Mouse (Mus musculus): ENCODE results near the gene Lix1l. TPM values are rescaled to one million over a fixed set of nuclear protein-coding genes. Genes with fewer than 3 reads are reported as not detected.

Gene Lix1l
- total RNA-seq, 1 experiment from 2014 or later: 29.6 TPM

DNA sequence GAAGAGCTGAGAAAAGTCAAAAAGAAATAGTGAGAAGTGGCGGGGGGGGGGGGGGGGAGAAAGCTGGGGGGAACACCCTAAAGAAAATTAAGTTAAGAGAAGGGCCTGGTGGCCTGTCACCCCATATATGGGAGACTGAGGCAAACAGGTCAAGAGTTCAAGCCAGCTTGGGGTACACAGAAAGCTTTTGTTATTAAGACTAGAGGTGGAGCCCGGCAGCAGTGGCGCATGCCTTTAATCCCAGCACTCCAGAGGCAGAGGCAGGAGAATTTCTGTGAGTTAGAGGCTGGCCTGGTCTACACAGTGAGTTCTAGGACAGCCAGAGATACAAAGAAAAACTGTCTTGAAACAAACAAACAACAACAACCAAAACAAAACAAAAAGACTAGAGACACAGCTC is 35.8 kb upstream of the Lix1l start:
- DNase-seq: no peak

DNA sequence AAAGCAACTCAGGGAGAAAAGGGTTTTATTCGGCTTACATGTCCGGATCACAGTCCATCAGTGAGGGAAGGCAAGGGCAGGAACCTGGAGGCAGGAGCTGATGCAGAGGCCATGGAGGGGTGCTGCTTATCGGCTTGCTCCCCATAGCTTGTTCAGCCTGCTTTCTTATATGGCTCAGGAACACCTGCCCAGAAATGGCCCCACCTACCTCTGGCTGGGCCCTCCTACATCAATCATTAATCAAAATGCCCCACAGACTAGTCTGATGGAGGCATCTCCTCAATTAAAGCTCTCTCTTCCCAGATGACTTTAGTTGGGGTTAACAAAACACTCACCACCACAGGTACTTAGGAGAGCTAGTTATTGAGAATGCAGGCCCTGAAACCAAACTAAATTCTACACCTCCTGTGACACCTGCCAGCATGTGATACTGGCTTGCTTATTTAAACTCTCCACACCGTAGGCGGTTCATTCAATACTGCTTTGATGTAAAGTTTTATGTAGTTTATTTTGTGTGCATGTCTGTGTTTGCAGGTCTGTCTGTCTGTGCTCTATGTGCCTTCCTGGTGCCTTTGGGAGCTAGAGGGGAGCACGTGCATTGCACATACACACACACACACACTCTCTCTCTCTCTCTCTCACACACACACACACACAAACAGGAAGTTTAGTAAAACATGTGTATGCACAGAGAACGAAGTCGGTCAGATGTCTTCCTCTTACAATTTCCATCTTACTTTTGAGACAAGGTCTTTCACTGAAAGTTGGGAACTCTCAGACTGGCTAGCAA is 34.1 kb upstream of the Lix1l start:
- DNase-seq: no peak

DNA sequence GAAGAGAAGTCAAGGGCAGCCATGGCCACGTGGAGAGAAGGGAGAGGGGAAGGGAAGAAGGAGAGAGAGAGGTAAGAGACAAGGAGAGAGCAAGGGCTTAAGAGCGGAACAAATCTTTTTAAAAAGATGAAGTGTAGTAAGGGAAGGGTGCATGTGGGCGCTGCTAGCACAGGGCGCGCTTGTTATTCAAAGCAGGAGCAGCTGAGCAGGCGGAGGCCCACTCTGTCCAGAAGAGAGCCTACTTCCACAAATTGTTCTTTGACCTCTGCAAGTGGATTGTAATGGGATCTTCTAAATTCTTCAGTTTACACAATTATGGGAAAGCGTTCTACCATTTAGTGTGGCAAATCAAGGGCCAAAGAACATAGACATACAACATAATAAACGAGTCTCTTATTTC is 32.3 kb upstream of the Lix1l start:
- no peak for DNase-seq

DNA sequence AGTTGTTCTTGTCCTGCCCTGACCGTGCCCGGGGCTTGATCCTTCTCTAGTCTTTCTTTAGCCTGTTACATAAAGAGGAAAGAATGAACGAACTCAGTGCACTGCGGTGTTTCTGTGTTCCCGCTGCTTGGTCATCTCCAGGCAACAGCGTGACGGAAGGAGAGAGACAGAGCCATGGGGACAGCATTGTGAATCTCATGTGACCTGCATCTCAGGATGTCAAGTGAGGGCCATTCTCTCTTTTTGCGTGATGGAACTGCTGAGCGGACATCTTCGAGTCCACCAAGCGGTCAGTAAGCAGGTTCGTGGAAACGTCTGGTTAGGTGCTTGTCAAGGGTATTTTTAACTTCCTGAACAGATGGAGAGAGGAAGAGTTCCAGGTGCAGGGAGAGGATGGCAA is 31.4 kb upstream of the Lix1l start:
- DNase-seq: no peak

DNA sequence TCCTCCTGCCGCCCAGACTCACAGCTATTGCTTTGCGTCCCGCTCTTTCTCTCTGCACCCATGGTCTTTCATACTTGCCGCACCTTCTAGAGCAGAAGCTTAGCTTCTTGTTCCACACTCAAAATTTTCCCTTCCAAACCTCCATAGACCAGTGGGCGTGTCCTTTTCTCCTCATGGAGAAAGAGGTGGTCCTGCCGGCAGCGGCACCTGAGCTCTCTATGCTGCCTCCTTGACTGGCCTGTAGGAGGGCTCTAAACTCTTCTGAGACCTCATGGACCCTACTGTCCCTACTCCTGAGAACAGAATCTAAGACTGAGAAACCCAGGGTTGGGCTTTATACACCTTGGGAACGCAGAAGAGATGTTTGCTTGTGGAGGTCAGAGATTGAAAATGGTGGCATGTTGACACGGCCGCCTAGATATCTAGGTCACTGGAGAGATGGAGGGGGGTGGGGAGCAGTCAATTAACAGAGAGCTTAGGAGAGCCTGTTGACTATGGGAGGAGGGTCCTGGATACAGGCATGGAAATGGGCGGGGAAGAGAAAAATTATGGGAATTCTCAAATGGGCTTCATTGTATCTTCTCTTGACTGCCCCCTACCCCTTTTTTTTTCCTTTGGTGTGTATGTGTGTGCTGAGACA is 30.9 kb upstream of the Lix1l start:
- DNase-seq: no peak

DNA sequence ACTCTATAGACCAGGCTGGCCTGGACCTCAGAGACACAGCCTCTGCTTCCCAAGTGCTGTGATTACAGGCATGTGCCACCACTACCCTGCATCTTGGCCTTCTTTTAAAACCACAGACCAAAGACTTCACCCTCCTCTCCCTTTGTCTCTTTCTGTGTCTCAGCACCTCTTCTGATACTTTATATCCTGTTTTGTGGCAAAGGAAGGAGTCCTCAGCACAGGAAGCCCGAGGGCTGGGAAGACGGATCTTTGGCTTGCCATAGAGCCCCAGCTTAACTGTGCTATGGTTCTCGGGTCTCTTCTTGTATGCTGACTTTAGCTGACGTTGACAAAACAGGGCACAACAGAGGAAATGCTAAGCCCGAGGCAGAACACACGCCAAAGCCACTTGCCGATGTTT is 30.3 kb upstream of the Lix1l start:
- no peak for DNase-seq

DNA sequence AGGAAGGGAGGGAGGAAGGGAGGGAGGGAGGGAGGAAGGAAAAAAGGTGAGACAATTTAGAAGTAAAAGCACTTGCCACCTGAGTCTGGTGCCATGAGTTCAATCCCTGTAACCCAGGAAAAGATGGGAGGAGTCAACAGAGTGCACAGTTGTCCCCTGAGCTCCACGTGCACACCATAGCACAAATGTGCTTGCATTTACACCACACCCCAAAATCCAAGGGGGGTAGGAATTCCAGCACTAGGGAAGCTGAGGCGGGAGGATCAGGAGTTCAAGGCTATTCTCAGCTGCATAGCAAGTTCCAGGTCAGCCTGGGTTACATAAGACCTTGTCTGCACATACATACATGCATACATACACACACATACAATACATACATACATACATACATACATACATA is 29.6 kb upstream of the Lix1l start:
- no peak for DNase-seq

DNA sequence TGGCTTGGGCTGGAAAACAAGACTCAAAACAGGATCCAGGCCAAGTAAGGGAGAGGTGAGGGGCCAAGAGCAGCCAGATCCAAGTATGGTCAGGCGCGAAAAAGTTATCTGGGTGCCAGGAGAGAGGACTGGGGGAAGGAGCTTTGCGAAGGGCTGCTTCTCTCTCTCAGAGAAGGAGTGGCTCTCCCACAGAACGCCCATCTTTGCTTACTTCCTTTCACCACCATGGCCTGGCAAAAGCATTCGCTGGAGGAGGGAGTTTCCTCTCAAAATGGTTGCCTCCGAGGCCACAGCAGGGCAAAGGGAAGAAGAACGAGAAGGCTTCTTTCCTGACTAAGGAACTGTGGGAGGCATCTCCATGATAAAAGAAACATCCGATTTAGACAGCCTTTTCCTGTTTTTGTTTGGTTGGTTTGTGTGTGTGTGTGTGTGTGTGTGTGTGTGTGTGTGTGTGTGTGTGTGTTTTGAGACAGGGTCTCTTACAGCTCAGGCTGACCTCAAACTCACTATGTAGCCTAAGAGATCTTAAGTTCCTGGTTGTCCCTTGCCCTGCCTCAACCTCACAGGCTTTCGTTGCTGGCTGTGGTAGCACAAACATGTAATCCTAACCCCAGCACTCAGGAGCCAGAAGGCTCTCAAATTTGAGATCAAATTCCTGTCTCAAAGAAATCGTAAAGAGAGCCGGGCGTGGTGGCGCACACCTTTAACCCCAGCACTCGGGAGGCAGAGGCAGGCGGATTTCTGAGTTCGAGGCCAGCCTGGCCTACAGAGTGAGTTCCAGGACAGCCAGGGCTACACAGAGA is 28.9 kb upstream of the Lix1l start:
- peak; percentile 71 for DNase-seq

DNA sequence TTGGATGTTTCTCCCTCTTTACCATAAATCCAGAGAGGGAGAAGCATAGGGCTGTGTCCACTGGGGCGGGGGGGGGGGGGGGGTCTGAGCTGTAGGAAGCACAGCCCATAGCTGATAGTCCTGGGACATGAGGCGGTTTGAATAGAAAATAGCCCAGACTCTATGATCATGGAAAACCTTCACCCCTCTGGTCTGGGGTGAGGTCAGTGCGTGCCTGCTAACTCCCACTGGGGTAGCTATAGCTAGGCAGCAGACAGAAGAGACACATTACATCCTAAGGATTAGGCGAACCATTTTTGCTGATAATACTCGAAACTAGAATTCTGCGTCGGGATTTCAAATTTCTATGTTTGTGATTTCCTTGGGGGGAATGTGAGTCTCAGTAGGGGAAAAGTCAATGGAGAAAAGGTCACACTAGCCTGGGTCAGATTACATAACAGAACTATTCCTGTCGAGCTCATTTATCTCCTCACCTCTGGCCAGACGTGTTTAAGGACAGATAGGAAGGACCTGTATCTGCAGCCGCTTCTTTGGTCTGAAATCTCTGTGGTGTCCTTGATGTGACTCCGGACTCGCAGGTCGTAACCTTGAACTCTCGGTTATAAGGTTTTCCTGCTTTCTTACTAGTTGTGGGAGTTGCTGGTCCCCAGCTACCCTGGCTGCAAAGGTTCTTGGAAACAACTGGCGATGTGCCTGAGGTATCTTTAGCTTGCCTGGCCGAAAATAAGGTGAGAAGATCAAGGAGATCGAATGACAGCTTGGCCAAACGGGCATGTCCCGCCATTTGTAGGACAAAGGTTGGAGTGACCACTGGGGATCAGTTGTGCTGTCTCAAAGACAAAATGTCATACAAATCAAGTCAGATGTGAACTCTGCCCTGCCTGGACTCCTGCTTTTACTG is 27.1 kb upstream of the Lix1l start:
- peak; percentile 75 for DNase-seq

DNA sequence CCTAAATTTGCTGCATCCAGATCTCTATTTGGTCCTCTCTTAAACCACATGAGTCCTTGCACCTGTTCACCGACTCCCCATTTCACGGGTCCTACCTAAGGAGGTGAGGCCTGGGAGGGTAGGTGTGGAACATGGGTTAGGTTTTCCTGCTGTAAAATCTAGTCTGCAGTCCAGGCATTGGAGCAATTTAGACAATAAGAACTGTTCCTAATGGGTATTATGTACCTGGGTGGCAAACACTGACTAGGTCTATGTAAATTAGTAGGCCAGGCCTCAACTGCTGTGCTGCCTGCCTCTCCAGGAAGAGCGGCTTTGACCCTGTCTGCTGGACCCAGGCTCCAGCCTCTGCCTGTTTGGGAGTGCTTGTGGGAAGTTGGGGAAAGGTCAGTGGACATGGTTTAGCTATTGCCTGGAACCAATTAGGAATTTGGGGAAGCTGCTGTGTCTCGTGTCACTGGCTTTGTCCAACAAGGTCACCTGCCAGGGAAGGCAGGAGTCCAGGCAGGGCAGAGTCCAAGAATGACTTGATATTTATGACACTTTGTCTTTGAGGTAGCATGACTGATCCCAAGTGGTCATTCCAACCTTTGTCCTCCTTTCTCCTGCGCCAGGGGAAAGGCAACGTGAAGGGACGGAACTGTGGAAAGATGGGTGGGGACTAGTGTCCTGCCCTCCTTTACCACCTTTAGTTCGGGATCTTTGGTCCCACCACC is 25.5 kb upstream of the Lix1l start:
- peak; percentile 78 for DNase-seq

DNA sequence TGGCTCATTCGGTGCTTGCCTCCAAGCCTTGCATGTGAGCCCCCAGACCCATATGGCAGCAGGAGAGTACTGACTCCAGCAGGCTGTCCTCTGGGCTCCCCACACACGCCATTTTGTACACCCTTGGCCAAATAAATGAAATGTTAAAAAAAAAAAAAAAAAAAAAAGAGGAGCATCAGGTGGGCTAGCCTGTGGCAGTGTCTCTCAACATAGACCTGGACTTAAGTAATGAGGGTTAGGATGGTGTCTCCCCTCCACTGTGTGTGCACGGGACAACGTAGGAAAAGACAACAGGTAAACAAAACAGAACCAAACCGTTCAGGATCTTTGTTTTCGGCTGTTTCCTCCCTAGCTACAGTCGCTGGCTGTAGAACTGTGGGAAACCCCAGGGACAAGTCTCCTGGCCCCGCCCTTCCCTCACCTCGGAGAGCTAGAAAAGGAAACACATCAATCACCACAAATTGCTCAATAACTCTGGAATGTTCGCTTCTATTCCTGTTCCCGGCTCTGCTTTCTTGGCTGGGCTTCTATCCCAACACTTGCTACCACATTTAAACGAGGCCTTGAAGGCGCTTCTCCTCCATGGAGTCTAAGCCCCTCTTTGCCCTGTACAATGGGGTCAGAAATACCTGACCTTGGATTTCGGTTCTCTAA is 24.8 kb upstream of the Lix1l start:
- peak; percentile 89 for DNase-seq

DNA sequence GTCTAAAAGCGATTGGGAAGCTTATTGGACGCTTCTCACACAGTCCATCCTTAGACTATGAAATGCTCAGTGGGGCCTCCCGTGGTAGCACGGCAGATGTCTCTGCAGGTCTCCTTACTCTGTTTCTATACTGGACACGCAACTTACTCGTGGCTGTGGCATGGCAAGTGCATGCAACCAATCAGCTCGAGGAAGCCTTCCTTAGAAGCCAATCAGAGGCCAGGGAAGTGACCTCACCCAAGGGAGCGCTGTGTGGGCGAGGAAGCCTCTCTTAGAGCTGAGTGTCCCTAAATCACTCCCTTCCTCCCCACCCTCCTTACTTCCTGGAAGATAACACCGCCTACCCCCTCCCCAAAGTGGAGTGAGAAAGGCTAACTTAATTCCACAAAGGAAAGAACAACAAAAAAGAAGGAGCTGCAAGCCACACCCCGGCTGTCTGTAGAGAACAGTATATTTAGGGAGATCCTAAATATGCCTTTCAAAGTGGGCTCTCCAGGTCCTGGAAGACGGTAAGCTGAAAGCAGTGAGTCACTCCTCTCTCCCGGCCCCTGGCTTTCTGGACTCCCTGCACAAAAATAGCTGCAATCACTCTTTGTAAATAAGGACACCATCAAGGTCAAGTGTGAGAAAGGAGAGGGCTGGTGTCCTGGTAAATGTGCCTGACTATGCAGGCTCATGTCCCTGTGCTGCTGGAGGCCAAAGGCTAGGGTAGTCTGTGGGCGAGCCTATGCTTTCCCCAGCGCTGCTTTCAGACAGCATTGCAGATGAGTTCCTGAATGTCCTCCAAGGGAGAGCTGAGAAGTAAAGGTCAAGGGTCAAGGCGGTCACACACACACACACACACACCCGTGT is 24.0 kb upstream of the Lix1l start, which contains the start of gene Gm16253:
Gene Gm16253, plus strand, starts transcription at position 295 of the 852 bp plus-strand sequence.
- DNase-seq: peak; percentile 95

DNA sequence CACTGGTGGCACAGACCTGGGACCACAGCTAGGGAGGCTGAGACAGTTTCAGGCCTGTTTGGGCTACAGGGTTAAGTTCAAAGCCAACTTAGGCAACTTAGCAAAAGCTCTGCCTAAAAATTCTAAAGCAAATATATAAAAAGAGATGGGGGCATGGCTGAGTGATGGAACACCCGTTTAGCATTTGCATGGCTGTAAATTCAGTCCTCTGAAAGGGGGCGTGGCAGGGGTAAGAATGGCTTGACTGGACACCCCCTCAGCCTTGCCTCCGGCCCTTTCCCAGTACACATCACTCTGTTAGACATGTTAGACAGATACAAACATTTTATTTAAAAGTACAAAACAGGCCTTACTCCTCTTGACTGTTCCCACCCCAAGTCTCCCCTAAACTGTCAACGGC is 23.4 kb upstream of the Lix1l start:
- DNase-seq: no peak

DNA sequence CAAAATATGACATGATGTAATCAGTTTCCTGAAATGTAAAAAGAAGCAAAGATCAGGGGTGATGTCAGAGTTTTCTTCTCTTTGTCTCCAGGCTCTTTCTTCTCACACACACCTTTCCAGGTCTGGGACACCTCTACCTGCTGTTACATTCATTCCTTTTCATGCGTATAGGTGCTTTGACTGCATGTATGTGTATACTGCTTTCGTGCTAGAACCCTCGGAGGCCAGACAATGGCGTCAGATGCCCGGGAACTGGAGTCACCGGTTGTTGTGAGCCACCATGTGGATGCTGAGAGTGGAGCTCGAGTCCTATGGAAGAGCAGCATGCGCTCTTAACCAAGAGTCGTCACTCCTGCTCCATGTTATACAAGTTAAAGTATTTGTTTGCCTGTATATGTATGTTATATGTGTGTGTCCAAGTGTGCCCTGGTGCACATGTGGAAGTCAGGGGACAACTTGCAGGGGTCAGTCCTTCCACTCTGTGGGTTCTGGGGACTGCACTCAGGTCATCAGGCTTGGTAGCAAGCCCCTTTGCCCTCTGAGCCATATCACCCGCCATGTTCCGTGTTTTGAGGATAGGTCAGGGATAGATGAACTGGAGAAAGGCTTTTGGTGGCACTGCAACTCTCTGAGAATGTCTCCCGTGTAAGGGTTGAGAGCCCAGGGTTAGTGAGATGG is 22.2 kb upstream of the Lix1l start:
- no peak for DNase-seq

DNA sequence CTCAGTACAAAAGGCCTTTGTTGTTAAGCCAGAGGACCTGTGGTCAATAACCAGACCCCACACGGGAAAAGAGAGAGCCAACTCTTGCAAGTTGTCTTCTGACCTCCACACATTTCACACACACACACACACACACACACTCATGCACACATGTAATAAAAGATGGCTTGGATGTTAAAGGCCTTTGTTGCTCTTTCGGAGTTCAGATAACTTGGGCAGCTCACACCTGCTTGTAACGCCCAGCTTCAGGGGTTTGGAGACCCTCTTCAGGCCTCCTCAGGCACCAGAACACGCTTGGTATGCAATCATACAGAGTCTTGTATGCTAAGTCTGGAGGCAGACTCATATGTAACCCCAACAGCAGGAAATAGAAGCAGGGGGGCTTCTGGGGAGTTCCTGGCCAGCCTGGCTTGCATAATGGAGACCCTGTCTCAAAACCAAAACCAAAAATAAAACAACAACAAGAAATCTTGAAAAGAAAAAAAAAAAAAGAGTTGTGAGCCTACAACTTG is 21.7 kb upstream of the Lix1l start:
- DNase-seq: no peak

DNA sequence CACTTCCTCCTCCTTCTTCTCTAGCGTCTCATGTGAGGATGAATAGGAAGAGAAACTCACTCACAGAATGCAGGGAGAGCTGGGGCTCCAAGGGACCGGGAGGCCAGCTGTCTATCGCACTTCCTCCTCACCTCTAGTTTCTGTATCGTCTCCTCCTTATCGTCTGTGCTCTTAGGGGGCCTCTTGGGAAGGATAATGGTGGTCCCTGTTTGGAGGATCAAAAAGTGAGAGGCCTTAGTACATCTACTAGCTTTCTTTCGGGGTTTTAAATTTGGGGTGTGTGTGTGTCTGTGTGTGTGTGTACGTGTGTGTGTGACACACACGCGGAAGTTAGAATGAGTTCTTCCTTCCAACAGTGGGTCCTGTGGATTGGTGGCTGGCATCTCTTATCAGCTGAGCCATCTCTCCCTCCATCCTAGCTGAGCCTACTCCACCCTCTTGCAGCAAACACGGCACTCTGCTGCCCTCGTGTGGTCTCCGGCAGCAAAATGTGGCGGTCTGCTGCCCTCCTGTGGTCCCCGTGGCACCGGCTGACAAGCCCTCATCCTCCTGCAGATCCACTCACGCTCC is 21.0 kb upstream of the Lix1l start:
- peak; percentile 94 for DNase-seq

DNA sequence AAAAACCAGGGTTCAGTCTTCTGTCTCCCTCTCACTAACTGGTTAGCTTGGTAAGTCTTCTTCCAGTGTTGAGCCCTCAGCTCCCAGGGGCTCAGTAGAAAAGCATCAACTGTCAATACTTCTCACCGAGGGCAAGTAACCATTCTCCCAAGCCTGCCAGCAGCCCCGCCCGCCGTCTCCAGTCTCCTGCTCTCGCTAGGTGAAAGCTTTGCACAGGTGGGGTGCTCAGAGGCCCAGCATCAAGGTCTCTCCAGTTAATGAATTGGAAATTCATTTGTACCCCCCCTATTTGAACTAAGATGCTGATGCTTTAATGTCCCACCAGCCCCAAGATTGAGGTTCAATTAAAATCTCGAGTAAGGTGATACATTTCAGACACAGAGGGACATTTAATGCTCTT is 19.8 kb upstream of the Lix1l start:
- no peak for DNase-seq

DNA sequence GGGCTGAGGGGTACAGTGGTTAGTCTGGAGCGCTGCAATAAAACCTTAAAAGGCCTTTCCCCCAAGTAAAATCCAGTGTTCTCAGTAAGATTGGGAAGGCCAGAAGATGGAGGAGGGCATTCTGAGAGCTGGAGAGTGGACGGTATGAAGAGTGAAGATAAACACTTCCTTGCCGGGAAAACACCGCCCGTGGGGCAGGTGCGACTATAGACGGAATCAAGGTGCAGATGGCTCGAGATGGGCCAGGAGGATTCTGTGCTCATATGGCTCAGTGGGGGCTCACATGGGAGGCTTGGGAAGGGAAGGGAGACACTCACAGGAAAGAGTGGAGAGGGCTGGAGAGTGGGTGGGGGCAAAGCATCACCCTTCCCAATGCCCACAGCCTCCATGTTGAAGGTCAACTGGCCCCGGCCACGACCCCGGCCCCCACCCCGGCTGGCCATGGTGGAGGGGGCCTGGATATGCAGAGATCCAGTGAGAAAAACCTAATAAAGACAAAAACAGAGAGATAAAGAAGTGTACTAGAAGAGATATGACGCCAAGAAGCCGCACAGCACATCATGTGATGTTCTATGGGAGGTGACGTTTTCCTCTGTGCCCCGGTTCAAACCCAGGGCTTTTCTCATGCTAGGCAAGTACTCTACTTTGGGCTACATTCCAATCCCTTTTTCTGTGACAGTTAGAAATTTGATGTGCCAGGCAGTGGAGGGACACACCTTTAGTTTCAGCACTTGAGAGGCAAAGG is 19.0 kb upstream of the Lix1l start:
- no peak for DNase-seq

Data from adrenal gland, postnatal 14 days (tissue).